Mouse (Mus musculus) G1E-ER4 (cell line): ENCODE results near the gene Arl8b. TPM values are rescaled to one million over a fixed set of nuclear protein-coding genes. Genes with fewer than 3 reads are reported as not detected.

Experiments
- GATA1 ChIP-seq: IDR thresholded peaks from one replicate; pipeline ENCODE4 v1.8.0; 2012; ENCODE audit warnings: low read length, inconsistent platforms
- polyA plus RNA-seq: library from polyadenylated mRNA; stranded (reverse); fragments of >175 nt; gene quantifications from 2 replicates; pipeline ENCODE4 v1.2.3, GENCODE M21; 2012

Arl8b gene
- polyA plus RNA-seq, 1 experiment: 17.9 TPM

GRCm38 (mm10) chr6:108824816-108825545, 42.1 kb downstream of the Arl8b start:
- TF ChIP-seq GATA1: no peak

- TF ChIP-seq GATA1: no peak
These were observed 43.2 kb downstream of the Arl8b start for GRCm38 (mm10) chr6:108826070-108826469.

- TF ChIP-seq GATA1: no peak
These were observed 44.5 kb downstream of the Arl8b start for GRCm38 (mm10) chr6:108827336-108827920.

DNA sequence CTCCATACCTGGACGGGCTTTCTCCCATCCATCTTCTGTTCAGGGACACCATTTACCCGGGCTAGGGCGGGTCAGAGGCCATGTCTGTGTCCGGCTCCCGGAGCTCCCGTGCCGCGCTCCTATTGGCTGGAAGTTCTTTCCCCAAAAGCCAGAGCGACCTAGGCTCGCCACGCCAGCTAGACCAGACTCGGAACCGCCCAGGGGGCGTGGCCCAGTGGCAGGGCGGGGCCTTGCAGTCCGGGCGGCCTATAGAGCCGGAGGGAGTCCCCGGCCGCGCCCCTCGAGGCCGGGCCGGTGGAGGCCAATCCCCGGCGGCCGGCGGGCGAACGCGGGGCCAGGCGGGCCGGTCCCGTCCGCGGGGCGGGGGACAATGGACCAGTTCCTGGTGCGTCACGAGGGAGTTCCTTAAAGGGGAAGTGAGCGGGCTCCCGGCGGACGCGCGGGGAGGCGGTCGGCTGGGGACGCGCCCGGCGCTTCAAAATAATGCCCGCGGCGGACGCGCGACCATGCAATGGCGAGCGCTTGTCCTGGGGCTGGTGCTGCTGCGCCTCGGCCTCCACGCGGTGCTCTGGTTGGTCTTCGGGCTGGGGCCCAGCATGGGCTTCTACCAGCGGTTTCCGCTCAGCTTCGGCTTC, 45.5 kb downstream of the Arl8b start, which contains the start of gene Edem1:
Gene Edem1, plus strand, starts transcription at position 408 of the 635 bp plus-strand sequence.
- no peak for TF ChIP-seq GATA1

- TF ChIP-seq GATA1: no peak
These were observed 46.0 kb downstream of the Arl8b start for GRCm38 (mm10) chr6:108828872-108829271.

- TF ChIP-seq GATA1: no peak
These were observed 46.8 kb downstream of the Arl8b start for GRCm38 (mm10) chr6:108829386-108830370.

- TF ChIP-seq GATA1: no peak
These were observed 49.3 kb downstream of the Arl8b start for GRCm38 (mm10) chr6:108832170-108832569.

DNA sequence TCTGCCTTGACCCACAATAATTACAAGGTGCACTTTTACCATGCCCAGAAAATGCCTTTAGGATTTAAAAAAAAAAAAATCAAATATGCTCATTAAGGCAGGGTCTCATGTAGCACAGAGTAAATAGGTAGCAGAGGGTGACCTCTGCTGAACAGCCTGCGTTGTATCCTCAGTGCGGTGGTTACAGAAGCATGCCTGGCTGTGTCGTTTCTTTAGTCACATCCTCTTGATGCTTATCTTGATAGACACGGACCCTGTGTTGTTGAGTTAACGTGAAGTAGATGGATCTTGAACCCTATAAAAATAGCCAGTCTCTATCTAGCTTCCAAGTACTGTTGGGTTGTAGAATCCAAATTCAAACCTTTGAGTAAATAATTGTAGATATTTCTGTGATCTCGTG, 50.1 kb downstream of the Arl8b start:
- no peak for TF ChIP-seq GATA1

DNA sequence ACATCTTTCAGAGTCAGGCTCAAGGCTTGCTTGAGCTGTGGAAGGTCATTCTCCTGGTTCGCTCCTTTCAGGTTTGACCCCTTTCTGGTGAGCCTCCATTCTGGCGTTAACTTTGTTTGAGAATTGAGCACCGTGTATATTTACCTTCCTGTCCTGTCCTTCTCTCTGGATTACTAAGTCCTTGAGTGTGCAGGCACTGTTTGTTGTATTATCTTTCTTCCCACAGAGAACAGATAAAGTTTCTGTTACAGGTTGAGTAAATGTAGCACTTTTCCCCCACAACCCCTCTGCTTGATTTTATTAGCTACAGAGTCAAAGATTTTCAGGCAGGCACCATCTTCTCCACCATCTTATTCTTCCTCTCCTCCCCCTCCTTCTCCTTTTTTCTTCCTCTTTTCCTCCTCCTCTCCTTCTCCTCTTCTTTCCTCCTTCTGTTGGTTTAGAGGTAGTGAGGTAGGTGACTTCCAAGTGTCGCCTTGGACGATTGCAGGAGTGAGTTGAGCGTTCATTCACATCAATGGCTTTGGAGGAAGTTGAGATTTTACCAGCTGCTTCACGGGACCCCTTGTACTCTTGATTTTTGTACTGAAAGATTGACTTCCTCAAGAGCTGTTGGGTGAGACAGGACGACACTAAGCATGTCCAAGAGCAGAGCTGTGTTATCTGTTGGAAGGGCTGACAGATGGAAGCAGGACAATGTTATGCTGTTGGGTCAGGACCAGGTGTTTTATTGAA, 51.2 kb downstream of the Arl8b start:
- TF ChIP-seq GATA1: no peak

DNA sequence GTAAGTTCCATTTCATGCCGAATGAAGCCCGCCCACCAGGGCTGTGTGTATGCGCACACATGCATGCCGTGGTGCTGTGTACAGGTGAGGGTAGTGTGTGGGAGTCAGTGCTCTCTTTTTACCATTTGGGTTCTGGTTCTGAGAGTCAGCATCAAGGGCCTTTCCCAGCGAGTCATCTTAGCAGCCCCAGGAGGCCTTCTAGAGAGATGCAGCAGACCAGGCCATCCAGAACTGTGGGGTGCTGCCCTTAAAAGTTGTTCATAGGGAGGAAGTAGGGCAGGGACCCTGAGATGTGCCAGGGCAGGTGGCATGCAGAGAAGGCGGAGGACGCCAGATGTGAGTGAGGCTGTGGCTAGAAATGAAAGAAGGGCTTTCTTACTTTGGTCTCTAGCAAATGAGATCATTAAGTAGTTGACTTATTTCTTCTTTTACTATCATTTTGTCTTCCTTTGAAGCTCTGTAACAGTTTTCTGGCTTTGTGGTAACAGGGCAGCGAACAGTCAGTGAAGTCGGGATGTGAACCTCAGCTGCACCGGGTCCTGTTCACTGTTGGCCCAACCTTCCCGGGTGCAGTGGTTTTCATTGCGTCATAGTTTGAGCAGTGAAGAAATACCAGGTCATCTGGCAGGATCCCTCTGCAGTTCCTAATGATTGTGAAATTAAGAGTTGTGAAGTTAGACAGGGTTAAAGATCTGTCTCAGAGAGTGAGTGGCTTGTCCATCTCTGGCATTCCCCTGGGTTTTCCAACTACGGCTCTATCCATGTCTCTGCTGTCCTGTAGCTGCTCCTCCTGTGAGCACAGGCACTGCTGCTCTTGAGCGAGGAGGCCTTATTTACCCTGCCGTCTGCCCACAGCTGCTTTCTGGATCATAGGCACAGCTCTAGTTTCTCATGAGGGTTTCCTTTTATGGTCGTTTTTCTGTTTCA, 53.1 kb downstream of the Arl8b start:
- no peak for TF ChIP-seq GATA1

- no peak for TF ChIP-seq GATA1
These were observed 54.2 kb downstream of the Arl8b start for GRCm38 (mm10) chr6:108837081-108837480.

GRCm38 (mm10) chr6:108837958-108838357, 55.1 kb downstream of the Arl8b start:
- TF ChIP-seq GATA1: no peak

- TF ChIP-seq GATA1: no peak
These were observed 56.5 kb downstream of the Arl8b start for GRCm38 (mm10) chr6:108839432-108839831.
